Mouse (Mus musculus): ENCODE data around the gene Apol11b. TPM values are rescaled to one million over a fixed set of nuclear protein-coding genes. Genes with fewer than 3 reads are reported as not detected.
"Not testable (repeated sequence)": the region's sequence is repeated elsewhere in the genome, so short reads cannot be mapped to it uniquely, and the experiment has no call there.

Apol11b gene
- polyA plus RNA-seq (2017; shearing (Covaris generic)), result 1 to 10 TPM in 1 of 2 experiments, under 1 TPM in 1; 0.22 to 2.4 TPM

- ATAC-seq, result not testable (repeated sequence)
Observed at GRCm38 (mm10) chr15:77643176-77643575, at the start of gene Apol11b. Gene Apol11b, minus strand, starts transcription at chr15:77643286.

DNA sequence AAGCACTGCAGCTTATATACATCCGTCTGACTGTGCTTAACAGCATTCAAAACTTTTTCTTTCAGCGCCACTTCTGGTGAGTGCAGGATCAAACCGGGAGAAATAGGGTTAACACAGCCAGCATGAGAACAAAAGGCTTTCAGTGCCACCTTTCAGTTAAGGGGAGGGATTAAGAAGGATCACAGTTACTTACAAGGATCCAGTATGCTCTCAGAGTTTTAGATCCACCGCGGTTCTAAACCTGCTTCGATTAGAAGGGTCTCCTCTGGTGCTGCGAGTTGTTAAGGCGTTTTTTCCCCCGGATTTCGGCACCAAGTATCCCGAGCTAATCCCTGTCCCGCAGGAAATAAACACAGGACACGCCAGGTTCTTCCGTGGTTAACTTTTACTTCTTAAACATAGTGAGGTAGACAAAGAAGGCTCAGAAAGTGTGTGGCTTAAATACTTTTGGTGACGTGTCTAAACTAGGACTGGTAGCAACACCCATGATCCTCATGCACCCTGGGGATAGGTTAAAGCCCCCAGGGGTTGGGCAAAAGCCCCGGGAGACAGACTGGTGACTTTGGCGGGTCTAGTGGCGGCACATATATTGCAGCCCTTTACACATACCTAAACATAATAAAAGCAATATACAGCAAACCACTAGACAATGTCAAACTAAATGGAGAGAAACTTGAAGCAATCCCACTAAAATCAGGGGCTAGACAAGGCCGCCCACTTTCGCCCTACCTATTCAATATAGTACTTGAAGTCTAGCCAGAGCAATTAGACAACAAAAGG lies 48.6 kb upstream of the Apol11b start:
- not testable (repeated sequence) for ATAC-seq

- not testable (repeated sequence) for ATAC-seq
Observed at GRCm38 (mm10) chr15:77683944-77684343, 40.9 kb upstream of the Apol11b start.

GRCm38 (mm10) chr15:77674081-77674480 lies 31.0 kb upstream of the Apol11b start:
- not testable (repeated sequence) for ATAC-seq

DNA sequence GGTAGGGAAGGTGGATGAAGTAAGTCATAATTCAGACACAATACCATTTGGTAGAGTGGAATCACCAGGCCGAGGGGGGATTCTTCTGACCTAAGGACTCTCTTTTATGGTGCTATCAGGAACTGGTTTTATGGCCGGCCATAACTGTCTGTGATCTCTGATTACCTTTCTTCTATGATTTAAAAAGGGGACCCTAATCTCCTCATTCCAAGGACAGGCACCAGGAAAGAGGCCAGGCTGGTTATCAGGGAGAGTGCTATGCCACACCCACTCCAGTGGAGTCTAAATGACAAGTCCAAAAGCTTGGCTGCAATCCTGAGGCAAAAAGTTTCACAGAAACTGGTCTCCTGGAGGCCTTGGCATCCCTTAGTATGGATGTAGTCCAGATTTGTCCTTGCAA lies 18.8 kb upstream of the Apol11b start:
- not testable (repeated sequence) for ATAC-seq

- not testable (repeated sequence) for ATAC-seq
Observed at GRCm38 (mm10) chr15:77659773-77660172, 16.7 kb upstream of the Apol11b start.

DNA sequence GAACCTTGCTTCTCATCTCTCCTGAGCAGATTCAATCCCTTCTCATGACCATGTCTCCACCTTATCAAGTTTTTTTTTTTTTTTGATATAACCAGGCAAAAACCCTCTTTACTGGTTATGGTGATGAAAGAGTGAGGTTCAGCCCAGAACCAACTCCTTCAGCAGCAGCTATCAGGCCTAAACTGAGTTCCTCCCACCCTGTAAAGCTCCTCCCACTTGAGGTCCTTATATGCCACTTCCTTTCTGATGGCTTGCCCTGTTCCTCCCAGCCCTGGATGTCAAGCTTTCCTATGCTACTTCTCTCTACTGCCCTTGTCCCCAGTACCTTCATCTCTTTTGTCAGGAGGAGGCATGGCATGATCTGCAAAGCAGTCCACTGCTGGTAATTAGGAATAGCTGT lies 8.1 kb upstream of the Apol11b start:
- ATAC-seq, result not testable (repeated sequence)

- not testable (repeated sequence) for ATAC-seq
Observed at GRCm38 (mm10) chr15:77629822-77630221, 13.3 kb downstream of the Apol11b start.

DNA sequence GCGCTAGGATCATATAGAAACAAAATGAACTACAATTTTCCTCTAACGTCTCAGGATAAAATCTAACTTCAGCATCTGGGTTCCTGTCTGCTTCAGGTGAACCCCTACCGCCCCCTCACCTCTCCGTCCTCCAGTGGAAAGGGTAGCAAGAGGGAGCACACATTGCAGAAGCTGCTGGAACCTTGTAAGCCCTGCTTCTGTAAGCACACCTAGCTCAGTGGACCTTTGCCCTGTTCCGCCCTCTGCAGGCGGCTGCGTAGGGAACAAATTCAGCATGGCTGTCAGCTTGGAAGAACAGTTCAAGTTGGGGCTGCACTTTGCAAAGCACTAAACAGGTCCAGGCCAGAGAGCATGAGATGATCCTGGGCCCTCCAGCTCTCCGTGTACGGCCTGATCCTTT lies 14.4 kb downstream of the Apol11b start:
- ATAC-seq, result not testable (repeated sequence)

GRCm38 (mm10) chr15:77626471-77626870 lies 16.6 kb downstream of the Apol11b start:
- not testable (repeated sequence) for ATAC-seq

DNA sequence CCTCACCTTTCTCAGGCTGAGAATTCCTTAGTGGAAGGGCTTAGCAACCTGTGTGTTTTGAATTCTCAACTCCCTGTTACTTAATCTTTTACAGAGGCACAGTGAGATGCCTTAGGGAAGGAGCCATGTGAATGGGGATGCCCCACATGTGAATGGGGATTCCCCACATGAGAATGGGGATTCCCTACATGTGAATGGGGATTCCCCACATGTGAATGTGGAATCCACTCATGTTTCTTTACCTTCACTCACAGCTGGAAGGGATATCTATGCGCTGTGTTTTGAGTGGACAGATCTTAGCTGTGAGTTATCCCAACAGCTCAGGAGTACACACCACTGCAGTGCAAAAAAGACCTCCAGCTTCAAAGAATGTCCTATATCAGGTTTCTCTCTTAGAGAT lies 18.4 kb downstream of the Apol11b start:
- ATAC-seq, result no peak

DNA sequence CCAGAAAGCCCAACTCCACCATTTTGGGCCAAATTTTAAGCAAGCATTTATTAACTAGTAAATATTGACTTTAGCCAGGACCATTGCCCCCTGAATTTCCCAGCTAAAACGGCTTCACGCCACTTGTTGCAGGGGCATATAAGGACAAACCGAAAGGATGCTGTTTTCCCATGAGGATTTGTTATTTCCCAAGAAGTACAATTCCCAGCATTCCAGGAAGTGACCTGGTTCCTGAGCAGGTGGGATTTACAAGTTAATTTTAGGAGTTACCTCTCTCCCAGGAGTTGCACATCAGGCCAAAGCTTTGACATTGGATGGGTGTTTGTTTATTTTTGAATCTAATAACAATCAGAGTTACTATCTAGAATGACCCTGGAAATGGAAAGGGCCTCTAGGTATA lies 37.0 kb downstream of the Apol11b start:
- ATAC-seq, result no peak

- no peak for ATAC-seq
Observed at GRCm38 (mm10) chr15:77598958-77599357, 44.1 kb downstream of the Apol11b start, which contains the start of gene Gm36245. Gene Gm36245, plus strand, starts transcription at chr15:77599258.

DNA sequence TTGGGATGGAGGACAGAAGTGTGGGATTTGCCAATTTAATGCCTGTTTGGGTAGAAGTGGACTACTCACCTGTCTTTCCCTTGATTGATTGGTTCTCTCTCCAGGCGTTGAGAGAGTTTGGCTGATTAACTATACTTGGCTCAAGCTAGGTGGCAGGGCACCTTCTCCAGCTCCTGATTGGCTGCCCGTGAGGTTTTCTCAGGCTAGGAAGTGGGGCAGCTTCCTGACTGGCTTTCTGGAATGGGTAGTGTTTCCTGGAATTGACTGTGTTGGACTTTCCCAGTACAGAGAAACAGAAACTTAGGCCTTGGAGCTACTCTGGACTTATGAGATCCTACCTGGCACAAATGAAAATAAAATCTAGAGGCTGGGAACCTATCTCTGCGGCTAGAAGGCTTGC lies 44.7 kb downstream of the Apol11b start:
- no peak for ATAC-seq

DNA sequence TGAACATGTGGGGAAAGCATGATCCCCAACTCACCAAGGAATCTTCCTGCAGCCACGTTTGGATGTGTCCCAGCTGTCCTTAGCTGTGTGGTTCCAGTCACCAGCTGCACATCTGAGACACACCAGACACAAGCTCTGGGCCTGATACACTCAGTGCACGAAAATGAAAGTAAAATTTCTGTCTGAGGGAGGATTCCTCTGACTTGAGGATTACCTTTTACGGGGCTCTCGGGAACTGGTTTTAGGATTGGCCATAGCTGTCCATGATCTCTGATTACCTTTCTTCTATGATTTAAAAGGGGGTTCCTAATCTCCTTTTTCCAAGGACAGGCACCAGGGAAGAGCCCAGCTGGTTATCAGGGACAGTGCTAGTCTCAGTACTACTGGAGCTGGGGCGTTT lies 47.1 kb downstream of the Apol11b start, which contains the start of gene Apol10b:
Gene Apol10b (minus strand): TSS at position 165 of the 400 bp plus-strand sequence.
- ATAC-seq, result no peak

DNA sequence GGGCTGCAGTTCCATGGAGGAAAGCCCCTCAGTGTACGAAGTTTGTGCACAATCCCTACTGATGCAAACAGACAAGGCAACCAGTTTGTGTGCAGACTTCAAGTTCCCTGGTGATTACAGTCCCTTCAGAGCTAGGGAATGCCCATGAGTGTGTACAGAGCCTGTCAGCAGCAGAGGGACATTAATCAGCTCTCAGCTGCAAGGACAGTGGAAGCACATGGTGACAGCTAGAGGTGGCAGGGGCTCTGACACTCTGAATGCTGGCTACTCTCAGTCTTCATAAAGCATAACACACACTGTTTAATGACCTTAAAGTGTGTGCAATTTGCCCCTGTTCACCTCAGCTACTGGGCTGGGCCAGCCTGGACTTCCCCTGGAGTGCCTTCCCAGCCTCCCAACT lies 49.5 kb downstream of the Apol11b start:
- no peak for ATAC-seq

DNA sequence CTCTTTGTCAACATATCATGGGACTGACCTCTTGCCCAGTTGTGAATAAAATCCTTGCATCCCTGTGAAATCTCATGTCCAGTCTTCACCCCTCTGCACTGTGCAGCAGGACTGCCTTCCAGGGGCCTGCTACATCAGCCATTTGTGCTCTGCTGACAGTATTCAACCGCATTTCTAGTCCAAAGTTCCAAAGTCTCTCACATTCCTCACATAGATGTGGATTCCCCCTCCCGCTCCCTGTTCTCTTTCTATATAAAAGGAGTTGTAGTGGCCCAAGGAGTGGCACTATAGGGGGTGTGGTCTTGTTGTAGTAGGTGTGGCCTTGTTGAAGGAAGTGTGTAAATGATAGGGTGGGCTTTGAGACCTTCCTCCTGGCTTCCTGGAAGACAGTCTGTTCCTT lies 52.2 kb downstream of the Apol11b start:
- ATAC-seq, result no peak

- no peak for ATAC-seq
Observed at GRCm38 (mm10) chr15:77588981-77589380, 54.1 kb downstream of the Apol11b start.

DNA sequence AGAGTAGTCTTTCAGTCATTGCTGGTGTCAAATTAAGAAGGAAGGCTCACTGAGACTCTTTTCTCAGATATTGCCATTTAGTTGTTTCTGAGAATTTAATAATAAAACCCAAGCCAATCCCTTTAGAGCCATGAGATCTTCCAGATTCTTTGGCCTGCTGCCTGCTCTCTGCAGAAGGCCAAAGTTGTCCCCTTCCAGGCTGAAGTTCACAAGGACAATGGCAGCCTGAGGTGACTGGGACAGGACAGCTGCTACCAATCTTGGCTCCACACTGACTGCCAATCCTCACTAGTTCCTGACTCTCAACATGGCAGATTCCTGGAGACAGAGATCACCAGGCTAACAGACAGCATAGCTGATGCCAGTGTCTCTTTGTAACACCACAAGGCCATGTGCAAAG lies 56.1 kb downstream of the Apol11b start:
- ATAC-seq, result no peak

Other genes with a start within 250 kb of the Apol11b start
- not detected for gene Apol7a, start 244.2 kb downstream of the Apol11b start, polyA plus RNA-seq (2017; shearing (Covaris generic))
- 10 to 100 TPM; 11.5 to 12.7 TPM for gene Apol9a, start 232.2 kb downstream of the Apol11b start, polyA plus RNA-seq (2017; shearing (Covaris generic))
- under 1 TPM; 0.21 to 0.31 TPM for gene Apol7b, start 195.8 kb downstream of the Apol11b start, polyA plus RNA-seq (2017; shearing (Covaris generic))
- gene Apol10a, start 166.2 kb downstream of the Apol11b start, polyA plus RNA-seq (2017; shearing (Covaris generic)), result not detected
- under 1 TPM in 1 of 2 experiments, not detected in 1; 0.27 TPM for gene Apol11a, start 135.0 kb downstream of the Apol11b start, polyA plus RNA-seq (2017; shearing (Covaris generic))
- not detected for gene Apol7c, start 110.0 kb downstream of the Apol11b start, polyA plus RNA-seq (2017; shearing (Covaris generic))
- not detected for gene 1700025B11Rik, start 81.4 kb downstream of the Apol11b start, polyA plus RNA-seq (2017; shearing (Covaris generic))
- gene Apol10b, start 47.2 kb downstream of the Apol11b start, polyA plus RNA-seq (2017; shearing (Covaris generic)), result 1 to 10 TPM; 3.3 to 7.0 TPM
- not detected for gene Gm36245, start 44.0 kb downstream of the Apol11b start, polyA plus RNA-seq (2017; shearing (Covaris generic))
- 10 to 100 TPM; 36.7 to 51.7 TPM for gene Apol7e, start 55.6 kb upstream of the Apol11b start, polyA plus RNA-seq (2017; shearing (Covaris generic))
- 10 to 100 TPM; 43.8 to 61.2 TPM for gene Apol9b, start 85.8 kb upstream of the Apol11b start, polyA plus RNA-seq (2017; shearing (Covaris generic))
- not detected for gene Apol8, start 113.7 kb upstream of the Apol11b start, polyA plus RNA-seq (2017; shearing (Covaris generic))
- 100 to 1,000 TPM; 243 to 280 TPM for gene Myh9, start 198.9 kb upstream of the Apol11b start, polyA plus RNA-seq (2017; shearing (Covaris generic))